Mouse (Mus musculus) right cerebral cortex, postnatal 36 days (tissue): ENCODE data around the gene Tbcel.

ENCODE experiments used
- DNase-seq, 2 experiments: peaks; one replicate each; pipeline ENCODE4 v3.0.0; 2022; ENCODE audit warnings: low spot score in 2 of 2, mixed read lengths in 1 of 2

The Tbcel gene

GRCm38 (mm10) chr9:42486913-42487312, 20.7 kb downstream of the Tbcel start:
- no peak for DNase-seq

DNA sequence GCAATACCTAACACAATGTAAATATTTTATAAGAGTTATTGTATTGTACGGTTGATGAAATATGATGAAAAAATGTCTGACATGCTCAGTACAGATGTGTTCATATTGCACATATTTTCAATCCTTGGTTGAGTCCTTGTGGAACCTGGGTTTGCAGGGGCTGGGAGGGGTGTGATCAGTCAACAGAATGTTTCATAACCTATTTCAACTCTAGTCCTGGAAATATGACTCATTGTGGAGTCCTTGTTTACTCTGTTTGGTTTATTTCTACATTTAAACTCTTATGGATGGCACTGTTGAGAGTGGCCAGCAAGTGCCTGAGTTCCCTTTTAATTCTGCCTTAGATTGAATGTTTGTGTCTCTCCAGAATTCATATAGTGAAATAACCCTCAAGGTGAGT, 22.9 kb downstream of the Tbcel start:
- DNase-seq = no peak

DNA sequence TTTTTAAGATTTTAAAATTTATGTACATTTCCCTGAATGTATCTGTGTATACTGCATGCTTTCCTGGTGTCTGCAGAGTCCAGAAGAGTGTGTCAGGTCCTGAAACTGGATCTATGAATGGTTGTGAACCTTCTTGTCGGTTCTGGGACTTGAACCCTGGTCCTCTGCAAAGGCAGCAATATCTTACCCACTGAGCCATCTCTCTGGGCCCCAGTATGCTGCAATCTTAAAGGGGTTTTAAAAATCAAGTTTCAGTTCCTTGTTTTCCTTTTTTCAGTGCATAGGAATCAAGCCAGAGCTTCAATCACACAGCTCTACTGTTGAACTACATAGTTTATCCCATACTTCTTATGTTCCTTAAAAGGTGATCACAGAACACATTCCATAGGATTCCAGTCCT, 24.7 kb downstream of the Tbcel start:
- no peak for DNase-seq

- no peak for DNase-seq
Observed at GRCm38 (mm10) chr9:42476166-42476565, 31.4 kb downstream of the Tbcel start.

DNA sequence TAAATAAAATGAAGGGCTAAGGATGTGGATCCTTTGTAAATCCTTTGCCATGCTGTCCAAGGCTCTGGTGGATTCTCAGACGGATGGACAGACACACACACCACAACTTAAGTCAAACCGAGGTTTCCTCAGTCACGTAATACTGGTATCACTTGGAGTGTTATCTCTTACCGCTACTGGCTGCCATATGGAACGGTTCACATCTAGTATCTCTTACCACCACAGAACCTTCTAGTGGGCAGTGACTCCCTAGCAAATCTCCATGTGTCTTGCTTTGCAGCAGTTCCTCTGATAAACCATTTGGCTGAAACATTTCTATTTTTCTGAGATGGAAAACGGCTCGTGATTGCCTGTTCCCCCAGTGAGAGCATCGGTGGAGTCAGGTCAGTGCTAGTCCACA, 33.4 kb downstream of the Tbcel start:
- DNase-seq = no peak

DNA sequence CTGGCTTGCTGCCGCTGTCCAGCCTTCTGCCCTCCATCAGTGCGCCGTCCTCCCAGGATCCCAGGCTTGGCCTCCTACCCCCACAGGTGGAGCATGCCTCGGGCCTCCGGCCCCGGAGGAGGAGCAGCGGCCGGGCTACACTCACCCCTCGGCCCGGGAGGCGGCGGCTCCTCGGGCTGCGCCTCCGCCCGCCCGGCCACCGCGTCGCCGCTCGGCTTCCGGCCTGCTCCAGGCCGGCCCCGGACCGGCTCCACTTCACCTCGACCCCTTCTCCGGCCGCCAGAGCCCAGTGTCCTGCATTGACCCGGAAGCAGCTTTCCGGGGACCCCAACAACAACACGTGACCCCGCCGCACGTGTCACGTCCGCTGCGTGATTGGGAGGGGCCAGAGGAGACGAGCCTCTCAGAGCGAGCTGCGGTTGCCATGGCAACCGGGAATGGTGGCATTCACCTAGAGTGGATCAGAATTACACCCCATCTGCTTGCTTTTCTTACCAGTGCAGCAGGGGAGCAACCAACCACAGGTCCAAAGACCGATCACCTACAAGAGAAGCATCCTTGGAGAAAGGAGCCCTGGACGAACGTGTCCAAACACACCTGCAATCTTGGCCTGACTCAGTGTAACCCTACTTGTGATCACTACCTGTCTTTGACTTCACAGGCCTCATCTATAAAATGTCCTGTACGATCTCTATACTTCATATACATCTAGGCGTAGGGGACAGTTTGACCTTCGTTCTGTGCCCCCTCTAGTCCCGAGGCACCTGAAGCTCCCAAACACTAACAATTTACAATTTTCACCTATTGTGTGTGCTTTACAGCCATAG, 35.5 kb downstream of the Tbcel start:
- peak; percentile 91 to 94 for DNase-seq

DNA sequence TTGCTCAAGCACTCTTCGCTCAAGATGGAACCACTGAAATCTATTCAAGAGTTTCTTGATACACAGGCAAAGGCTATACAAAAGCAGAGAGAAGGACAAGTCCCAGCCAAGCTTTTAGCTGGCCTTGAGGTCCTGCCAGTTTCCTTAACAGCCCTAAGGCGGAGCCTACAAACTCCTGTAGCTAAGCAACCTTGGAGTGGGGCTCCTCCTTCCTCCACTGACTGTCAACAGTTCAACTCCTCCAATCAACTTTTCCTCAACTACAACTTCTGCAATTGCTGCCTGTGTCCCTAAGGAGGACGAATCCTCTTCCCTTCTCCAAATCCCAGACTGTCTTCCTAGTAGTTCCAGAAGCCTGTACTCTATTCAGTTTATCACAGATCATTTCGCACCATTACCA, 36.4 kb downstream of the Tbcel start:
- DNase-seq = peak in 1 of 2 experiments; percentile 29

DNA sequence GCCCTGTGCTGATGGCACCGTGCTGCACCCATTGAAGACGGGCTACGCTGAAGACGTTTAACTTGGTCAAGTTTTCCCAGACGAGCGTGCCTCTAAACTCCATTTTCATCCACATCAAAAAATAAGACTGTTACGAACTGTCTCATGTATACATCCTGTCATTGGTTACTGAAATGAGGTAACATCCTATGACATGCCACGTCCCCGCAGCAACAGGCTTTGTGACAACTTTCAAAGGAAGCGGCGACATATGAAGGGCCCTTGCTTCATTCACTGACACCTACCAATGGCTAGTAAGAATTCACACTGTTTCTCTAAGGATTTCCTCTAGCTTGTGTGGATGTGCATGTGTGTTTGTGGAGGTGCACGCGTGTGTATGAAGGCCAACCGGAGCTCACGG, 38.3 kb downstream of the Tbcel start:
- no peak for DNase-seq

- DNase-seq = no peak
Observed at GRCm38 (mm10) chr9:42468360-42468759, 39.2 kb downstream of the Tbcel start.

GRCm38 (mm10) chr9:42467116-42467815, 40.3 kb downstream of the Tbcel start:
- DNase-seq = no peak

DNA sequence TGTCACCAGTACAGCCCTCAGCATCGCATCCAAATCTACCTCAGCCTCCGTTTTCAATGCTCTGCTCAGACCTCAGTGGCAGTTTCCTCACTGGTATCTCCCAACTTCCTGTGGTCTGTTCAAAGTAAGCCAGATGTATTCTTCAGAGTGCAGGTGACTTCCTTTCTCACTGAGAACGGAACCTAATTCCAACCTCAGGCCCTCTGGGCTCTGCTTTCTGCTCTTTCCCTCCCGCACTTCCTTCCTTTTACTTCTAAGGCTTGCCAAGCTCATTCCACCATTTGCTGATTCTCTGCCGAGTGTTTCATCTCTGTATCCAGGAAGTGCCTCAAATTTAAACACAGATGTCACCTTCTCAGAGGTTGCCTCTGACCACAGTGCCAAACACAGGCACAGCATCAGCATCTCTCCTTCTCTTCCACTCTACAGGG, 41.9 kb downstream of the Tbcel start:
- DNase-seq = no peak

DNA sequence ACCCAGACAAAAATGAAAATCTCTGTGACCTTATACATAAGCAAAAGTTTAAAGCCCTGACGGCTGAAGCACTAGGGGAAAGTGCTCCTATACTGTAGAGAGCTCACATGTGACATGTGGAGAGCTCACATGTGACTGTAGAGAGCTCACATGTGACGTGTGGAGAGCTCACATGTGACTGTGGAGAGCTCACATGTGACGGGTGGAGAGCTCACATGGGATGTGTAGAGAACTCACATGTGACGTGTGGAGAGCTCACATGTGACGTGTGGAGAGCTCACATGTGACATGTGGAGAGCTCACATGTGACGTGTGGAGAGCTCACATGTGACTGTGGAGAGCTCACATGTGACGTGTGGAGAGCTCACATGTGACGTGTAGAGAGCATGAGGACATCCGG, 43.4 kb downstream of the Tbcel start:
- DNase-seq = no peak

GRCm38 (mm10) chr9:42463220-42463989, 44.2 kb downstream of the Tbcel start:
- no peak for DNase-seq

GRCm38 (mm10) chr9:42462585-42463219, 44.9 kb downstream of the Tbcel start:
- no peak for DNase-seq

DNA sequence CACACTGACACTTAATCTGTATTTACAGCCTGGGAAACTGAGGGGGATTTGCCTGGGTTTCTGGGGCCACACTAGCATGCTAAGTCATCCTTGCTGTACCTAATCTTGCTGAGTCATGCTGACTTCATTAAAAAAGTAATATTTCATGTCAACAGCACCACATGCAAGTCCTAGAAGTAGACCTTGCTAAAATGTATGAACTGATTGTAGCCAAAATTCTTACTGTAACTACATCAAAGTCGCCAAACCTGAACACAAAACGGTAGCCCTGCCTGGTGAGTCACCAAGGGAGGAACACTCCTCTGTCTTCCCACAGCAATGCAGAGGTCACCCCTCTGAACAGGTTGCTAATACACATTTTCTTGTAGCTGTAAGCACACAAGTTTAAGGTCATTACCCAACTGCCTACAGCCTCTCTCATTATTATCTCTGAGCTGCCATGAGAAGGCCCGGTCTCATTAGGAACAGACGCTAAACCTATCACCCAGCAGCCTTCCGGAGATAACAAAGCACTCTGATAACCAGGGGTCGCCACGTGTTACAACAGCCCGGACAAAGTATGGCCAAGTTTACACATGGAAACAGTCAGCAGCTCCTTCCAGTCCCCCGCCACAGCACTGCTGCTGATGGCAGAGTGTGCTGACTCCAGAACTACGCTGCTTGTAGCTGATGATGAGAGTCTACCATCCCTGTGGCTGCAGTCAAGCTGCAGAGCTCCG, 46.1 kb downstream of the Tbcel start:
- no peak for DNase-seq

- no peak for DNase-seq
Observed at GRCm38 (mm10) chr9:42460353-42460752, 47.3 kb downstream of the Tbcel start.

GRCm38 (mm10) chr9:42459736-42460135, 47.9 kb downstream of the Tbcel start:
- DNase-seq = no peak

- DNase-seq = no peak
Observed at GRCm38 (mm10) chr9:42458741-42459515, 48.7 kb downstream of the Tbcel start.

DNA sequence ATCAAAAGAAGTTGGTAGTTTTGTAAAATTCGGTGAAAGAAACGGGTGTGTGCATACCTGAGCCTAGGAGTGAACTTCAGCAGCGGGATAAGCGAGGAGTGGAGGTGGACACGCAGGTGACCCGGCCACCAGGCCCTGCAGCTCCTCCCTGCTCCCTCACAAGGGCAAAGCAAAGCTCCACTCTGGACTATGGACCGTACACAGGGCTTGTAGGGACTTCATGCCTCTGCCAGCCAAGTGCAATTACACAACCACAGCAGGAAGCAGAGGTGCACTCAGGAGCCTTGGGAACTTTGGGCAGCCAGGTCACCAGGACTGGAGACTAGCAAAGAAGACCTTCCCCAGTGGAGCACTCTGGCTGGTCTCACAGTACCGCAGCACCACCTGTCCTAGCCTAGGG, 50.1 kb downstream of the Tbcel start:
- DNase-seq = no peak

GRCm38 (mm10) chr9:42454364-42454763, 53.2 kb downstream of the Tbcel start:
- no peak for DNase-seq
